Mouse (Mus musculus): ENCODE data around the gene Tbc1d22b. TPM values are rescaled to one million over a fixed set of nuclear protein-coding genes. Genes with fewer than 3 reads are reported as not detected.

Gene Tbc1d22b
- total RNA-seq, 4 experiments from 2014 or later = 9.4 to 13.6 (median 10.0) TPM

DNA sequence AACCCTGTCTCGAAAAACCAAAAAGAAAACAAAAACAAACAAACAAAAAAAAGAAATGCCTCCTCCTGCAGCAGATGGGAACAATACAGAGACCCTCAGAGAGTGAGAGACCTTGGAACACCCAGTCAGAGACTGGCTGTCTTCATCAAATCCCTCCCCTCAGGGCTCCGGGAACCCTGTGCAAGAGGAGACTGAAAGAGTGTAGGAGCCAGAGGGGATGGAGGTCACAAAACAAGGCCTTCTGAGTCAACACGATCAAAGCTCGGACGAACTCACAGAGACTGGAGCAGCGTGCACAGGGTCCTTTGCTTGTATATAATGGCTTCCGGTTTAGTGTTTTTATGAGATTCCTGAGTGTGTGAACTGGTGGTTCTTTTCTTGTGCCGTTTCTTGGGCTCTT lies 9.2 kb upstream of the Tbc1d22b start:
- no peak for DNase-seq (ENCODE audit: low spot score in 2 of 2)

DNA sequence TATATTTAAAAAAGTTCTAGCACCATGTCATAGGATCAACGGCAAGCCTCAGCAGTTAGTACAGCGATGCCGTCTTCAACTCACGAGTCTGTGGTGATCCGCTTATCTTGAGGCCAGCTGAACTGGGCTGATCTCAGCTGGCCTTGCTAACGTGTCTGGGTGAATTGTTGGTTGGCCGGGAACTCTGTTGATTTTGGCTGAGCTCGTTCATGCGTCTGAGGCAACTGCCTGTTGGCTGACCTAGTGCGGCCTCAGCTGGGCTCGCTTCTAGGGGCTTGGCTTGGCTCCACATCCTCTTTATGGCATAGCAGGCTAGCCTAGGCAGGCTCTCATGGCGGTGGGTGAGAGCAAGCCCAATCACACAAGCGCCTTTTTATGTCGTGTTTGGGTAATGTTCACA lies 8.2 kb upstream of the Tbc1d22b start:
- peak; percentile 70 to 82 for DNase-seq (ENCODE audit: low spot score in 2 of 2)

DNA sequence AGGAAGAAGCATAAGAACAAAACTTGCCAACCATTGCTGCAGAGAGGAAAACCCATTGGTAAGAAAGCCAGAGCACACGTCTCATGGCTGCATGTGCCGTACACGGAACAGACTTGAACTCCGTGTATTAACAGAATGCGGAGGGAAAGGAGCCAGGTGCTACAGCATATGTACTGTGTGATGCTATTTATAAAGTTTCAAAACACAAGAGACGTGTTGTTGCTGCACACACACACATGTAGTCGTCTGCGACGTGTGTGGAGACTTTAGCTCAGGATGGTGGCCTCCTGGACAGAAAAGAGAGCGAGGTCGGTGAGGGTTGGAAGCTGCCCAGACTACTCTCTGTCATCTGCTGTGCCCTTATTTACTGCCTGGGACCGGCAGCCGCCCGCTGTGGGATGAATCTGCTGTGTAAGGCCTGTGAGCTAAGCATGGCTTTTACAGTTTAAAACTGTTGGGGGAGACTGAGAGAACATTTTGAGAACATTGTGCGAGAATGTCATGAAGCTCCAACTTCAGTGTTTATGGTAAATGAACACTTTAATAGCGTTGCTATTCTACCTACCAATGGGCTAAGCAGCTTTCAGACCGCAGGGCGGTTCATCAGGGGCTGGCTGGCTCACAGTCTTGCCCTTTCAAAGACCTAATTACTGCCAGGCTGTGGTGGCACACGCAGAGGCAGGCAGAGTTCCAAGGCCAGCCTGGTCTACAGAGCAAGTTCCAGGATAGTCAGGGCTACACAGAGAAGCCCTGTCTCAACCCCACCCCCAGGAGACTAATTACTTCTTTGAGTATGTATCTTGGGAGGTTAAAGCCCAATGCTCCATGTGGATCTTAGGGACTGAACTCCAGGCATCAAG lies 6.5 kb upstream of the Tbc1d22b start:
- DNase-seq (ENCODE audit: low spot score in 2 of 2) = no peak

DNA sequence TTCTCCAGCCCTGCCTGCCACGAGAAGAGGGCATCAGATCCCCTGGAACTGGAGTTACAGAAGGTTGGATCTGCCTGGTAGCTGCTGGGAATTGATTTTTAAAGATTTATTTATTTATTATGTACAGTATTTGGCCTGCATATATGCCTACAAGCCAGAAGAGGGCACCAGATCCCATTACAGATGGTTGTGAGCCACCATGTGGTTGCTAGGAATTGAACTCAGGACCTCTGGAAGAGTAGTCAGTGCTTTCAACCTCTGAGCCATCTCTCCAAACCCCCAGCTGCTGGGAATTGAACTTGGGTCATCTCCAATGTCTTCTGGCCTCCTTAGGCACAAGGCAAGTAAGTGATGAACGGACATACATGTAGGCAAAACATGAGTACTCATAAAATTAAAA lies 5.5 kb upstream of the Tbc1d22b start:
- no peak for DNase-seq (ENCODE audit: low spot score in 2 of 2)

DNA sequence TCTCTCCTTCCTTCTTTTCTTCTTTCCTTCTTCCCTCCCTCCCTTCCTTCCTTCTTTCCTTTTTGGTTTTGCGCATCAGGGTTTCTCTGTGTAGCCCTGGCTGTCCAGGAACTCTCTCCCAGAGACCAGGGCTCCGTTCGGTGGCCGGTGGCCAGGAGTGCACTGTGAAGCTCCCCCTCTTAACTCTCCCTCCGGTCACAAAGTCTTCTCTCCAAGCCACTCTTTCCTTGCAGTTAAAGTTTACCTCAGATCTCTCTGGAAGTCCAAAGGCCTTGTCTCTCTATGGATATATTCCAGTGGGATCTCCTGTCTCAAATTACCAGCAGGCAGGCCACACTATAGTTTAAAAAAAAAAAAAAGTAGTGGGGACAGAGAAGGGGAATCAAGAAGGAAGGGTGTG lies 4.3 kb upstream of the Tbc1d22b start:
- no peak for DNase-seq (ENCODE audit: low spot score in 2 of 2)

DNA sequence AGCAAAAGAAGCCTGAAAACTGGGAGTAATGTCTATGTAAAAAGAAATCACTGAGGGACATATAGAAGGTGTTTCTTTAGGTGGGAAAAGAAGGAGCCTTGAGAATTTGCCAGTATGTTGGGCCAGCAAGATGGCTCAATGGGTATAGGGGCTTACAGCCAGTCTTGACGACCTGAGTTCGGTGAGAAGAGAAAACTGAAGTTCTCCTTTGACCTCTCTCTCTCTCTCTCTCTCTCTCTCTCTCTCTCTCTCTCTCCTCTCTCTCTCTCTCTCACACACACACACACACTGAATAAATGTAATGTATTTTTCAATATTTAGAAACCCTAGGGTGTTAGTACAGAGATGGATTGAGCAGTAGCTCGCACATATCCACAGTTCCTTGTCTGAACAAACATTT lies 1.1 kb upstream of the Tbc1d22b start:
- DNase-seq (ENCODE audit: low spot score in 2 of 2) = no peak

DNA sequence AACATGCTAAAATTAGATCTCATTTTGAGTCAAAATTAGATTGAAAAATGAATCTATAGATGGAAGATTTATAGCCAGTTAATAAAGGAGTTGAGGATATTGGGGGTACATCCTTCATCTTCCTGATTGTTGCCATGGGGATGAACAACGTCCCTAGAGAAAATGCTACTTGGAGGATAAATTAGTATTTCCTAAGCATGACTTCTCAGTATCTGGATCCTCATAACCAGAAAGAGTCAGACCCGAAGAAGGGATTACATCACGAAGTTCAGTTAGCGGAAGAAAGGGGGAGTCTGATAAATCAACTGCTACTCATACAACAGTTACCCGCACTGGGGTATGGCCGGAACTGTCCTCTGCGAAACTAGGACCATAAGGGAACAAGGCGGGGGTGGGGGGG lies 591 bp upstream of the Tbc1d22b start:
- DNase-seq (ENCODE audit: low spot score in 2 of 2) = no peak

DNA sequence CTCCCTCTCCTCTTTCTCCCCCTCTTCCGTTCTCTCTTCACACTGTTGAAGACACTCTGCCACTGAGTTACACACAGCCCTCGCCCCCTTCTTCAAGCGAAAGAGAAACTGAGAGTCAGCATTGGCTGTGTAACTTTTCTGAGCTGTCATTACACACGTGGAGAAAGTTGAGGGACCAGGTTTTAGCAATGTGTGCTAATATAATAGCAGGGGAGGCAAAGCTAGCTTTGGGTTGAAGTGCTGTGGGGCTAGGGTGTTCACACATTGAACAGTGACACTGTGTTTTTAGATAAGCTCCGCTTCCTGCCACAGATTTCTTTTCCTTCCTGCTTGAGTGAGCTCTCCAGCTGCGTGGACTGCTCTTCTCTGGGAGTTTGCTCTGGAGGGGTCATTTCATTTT lies 1.4 kb downstream of the Tbc1d22b start:
- DNase-seq (ENCODE audit: low spot score in 2 of 2) = no peak

DNA sequence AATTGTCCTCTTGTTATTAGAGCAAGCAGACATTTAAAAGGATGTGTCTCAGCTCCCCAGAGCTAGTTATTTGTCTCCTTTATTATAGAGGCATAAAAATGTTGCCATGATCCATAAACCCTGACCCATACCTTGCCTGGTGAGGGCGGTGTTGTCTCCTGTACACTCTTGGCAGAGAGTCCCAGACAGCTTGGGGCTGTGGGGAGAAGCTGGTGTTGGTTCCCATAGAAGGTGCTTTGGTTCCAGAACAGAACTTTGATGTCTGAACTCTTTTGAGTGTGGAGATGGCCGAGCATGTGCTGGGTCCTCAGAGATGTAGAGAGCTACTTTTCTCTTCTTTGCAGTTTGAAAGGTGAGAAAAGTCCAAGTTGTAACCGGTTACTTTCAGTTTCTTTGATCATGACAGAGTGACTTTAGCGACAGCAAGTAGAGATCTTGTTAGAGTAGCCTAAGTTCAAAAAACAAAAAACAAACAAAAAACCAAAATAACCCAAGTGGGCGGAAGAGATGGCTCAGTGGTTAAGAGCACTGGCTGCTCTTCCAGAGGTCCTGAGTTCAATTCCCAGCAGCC lies 2.7 kb downstream of the Tbc1d22b start, which contains the start of gene Tmem217:
Tmem217 (minus strand) TSS at position 224 of the 571 bp plus-strand sequence.
- no peak for DNase-seq (ENCODE audit: low spot score in 2 of 2)

DNA sequence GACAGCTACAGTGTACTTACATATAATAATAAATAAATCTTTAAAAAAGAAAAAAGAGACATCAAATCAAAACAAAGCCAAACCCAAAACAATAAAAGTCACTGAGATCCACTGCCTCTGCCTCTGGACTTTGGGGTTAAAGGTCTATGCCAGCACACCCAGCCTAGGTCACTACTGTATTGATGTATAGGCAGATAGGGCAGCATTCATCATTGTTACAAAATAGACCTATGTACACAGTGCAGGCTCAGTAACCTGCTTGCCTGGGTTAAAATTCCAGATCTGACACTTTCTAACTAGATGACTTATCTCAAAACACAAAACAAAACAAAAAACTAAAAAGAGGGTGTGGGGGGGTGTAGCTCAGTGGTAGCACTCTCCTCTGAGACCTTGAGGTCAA lies 4.6 kb downstream of the Tbc1d22b start:
- DNase-seq (ENCODE audit: low spot score in 2 of 2) = no peak

DNA sequence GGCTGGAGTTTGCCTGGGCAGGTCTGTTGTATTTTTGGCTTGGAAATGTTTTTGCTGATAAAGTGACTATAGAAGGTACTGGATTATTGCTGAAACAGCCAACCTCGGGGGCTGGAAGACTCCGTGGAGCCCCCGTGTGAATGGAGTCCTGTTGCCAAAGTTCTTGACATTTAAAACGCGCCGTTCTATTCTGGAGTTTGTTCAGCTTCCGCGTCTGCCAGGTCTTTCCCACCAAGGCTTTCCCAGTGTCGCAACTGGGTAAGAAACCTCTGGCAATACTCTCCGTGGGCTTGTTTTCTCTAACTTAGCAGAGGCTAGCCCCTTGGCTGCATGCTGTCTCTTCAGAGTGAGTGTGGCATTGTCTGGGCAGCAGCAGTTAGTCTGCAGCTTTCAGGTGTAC lies 6.9 kb downstream of the Tbc1d22b start:
- DNase-seq (ENCODE audit: low spot score in 2 of 2) = peak in 1 of 2 experiments; percentile 7

DNA sequence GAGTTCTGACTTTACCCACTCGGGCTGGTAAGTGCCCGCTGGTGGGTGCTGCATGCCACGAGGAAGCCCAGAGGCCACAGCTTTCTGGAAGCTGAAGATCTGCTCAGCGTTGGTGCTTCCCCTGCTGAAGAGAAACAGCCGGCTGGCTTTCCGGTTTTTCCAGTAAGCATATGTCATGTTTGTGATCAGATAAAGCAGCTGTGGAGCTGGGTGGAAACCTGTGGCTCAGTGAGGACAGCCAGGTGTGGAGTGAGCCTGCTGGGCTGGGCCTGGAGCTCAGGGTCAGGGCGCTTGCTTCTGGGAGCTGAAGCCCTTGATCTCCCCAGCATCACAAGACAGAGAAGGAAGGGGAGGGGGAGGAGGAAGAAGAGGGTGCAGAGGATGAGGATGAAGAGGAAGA lies 7.3 kb downstream of the Tbc1d22b start:
- DNase-seq (ENCODE audit: low spot score in 2 of 2) = no peak

DNA sequence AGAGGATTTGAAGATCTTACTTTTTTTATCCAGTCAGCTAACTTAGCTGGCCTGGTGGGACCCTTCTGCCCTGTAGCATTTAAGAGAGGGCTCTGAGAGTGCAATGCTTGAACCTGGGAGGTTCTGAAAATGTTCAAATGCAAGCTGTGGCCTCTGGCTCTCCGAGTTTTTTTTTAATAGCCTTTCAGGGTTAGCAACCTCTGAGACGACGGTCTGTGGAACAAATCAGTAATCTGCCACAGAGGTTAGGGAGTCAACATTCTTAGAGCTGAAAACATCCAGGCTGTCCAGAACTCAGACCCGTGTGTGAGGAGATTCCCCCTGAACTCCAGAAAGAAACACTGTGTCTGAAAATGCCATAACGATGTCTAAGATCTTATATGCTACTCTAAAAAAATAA lies 8.9 kb downstream of the Tbc1d22b start:
- no peak for DNase-seq (ENCODE audit: low spot score in 2 of 2)

DNA sequence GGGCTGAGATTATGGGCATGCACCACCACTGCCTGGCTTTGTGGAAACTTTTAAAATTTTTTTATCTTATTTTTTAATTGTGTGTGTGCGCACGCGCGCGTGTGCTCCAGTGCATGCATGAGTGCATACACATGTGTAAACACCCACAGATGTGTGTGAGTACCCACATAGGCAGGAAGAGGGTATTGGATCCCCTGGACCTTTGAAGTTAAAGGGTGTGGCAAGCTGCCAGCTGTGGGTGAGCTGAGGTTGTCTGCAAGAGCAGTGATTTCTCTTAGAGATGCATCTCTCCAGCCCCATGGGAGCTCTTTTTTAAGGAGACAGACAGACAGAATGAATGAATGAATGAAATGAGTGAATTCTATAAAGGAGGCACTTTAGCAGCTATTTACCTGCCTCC lies 15.9 kb downstream of the Tbc1d22b start:
- DNase-seq (ENCODE audit: low spot score in 2 of 2) = no peak

DNA sequence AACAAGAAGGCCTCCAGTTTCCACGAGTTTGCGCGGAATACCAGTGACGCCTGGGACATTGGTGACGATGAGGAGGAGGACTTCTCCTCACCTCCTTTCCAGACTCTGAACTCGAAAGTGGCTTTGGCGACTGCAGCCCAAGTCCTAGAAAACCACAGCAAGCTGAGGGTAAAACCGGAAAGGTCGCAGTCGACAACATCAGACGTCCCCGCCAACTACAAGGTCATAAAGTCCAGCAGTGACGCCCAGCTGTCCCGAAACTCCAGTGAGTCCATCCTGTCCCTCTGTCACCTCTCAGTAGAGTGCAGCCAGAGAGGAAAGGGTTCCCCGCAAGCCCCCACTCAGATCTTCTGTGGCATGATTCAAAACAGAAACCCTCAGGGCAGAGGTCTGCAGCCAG lies 18.9 kb downstream of the Tbc1d22b start:
- no peak for DNase-seq (ENCODE audit: low spot score in 2 of 2)

DNA sequence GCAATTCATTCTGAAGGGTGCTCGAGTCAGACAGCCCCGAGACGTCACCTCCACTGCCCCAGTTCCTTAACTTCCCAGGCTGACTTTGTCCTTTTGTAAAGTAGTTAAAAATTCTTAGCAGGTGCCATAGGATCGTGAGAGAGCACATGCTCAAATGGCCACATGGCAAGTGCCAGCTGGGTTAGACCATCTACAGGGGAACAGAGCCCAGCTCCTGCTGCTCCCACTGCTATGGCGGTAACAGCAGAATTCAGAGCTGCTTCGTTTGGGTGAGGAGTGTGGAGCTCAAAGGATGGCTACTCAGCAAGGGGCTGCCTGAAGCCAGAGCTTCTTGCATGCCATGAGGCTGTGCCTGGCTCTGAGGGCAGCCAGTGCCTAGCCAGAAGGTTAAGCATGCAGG lies 20.2 kb downstream of the Tbc1d22b start:
- DNase-seq (ENCODE audit: low spot score in 2 of 2) = no peak

DNA sequence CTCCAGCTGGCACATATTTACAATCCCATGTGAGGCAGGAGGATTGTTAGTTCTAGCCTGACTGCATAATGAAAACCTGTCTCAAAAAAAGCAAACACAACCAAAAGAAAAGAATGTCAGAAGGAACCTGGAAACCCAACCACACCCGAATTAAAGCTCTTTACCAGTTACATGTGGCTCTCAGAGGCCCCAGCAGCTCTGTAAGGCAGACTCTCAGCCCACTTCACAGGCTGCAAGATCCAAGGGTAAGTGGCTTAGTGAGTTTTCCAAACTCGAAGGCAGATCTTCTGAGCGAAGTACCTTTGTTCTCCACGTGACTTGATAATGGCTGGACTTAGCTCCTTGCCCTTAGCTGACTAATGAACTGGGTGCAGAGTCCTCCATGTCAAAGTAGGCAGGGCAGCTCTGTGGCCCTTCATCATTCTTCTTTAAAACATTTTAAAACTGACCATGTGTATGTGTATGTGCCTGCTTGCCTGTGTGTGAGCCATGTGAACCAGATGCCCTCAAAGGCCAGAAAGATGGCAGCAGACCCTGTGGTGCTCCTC lies 30.1 kb downstream of the Tbc1d22b start:
- no peak for DNase-seq (ENCODE audit: low spot score in 2 of 2)

DNA sequence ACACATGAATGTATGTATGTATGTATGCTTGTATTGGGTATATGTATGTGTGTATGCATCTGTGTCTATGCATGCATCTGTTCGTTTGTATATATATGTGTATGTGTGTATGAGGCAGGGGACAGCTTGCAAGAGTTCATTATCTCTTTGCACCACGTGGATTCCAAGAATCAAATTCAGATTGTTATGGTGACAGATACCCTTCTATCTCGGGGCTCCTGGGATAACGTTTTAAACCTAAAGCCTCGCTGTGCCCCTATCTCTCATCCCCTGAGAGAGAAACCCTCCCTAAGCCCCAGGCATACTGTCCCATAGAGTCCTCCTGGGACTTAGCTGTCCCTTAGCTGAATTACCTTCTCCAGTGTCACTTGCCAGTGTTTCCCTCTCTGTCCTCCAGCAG lies 34.0 kb downstream of the Tbc1d22b start:
- no peak for DNase-seq (ENCODE audit: low spot score in 2 of 2)

DNA sequence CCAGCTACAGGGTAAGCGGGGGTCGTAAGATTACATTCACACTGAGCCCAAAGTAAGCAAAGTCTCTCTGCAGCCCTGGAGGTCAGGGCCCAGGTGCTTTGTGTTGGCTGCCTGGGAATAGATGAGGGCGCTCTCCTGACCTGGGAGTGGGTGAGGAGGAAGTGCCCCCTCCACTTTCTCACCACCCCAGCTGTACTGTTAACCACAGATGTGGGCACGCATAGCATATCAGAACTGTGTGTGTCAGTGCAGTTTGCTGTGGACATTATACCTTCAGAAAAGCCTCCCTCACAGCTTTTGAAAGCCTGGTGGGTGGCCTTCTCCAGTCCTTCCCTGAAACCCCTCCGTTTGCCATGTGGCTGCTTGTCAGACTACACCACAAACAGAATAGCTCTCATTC lies 34.7 kb downstream of the Tbc1d22b start:
- DNase-seq (ENCODE audit: low spot score in 2 of 2) = no peak

DNA sequence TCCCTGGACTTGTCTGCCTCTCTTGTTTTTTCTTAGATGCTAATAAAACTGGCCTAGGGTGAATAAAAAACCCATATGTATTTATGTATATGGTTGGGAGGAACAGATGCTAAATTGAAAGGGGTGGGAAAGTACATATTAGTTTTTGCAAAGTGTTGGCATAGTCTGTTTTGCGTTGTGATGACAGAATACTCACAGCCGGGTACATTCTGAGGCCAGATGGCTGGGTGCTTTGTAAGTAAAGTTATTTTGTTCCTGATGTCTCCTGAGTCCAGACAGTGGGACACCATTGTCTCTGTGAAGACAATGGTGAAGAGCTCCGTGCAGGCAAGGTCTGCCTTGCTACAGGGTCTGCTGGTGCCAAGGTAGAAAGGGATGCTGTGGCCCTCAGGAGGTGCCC lies 35.2 kb downstream of the Tbc1d22b start:
- no peak for DNase-seq (ENCODE audit: low spot score in 2 of 2)

DNA sequence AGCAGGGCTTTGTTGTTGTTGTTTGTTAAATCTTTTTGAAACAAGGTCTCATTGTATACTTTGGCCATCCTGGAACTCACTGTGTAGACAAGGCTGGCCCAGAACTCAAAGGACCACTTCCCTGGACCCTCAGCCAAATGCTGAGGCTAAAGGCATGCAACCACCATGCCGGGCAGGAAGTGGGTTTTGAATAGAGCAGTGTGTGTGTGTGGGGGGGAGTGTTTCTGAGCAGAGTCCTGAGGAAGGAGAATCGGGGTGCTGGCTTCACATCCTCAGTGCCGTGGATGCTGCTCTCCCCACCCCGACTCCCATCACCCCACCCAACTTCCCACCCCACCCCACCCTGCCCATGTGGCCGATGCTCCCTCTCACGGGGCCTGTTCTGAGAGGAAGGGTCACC lies 35.9 kb downstream of the Tbc1d22b start:
- no peak for DNase-seq (ENCODE audit: low spot score in 2 of 2)

DNA sequence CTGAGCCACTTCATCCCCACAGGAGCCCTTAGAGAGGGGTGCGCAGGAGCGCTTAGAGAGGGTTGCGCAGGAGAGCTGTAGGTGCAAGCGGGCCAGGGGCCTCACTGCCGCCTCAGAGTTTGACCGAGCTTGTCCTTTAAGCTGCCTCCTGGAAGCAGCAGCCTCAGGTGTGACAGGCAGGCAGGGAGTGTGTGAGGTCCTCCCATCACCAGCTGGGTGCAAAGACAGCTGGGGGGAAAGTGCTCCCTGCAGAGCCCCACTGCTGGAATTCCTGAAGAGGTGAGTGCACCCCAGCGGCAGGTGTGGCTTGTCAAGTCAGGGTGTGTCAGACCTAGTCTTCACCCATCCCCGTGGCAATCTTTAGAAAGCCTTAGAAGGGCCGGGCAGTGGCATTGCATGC lies 37.3 kb downstream of the Tbc1d22b start:
- no peak for DNase-seq (ENCODE audit: low spot score in 2 of 2)

Measured in gastrocnemius, adult 8-10 months (tissue).